Mouse (Mus musculus) hindbrain, postnatal 0 days (tissue): Measurements from ENCODE around the gene Tnfrsf21. TPM values are rescaled to one million over a fixed set of nuclear protein-coding genes. Genes with fewer than 3 reads are reported as not detected.

Experiments used
- ATAC-seq: fragments of 200-750 bp; cut with Nextera tagmentation; 2 replicates; pipeline ENCODE4 v1.8.0; 2017; ENCODE audit warnings: mild to moderate bottlenecking, moderate TSS enrichment, moderate library complexity
- DNase-seq: peaks from one replicate; pipeline ENCODE4 v3.0.0-alpha.2; 2015; ENCODE audit warnings: low spot score
- H3K27ac ChIP-seq: fragments of 300-500 bp; sonication (generic); 2 replicates; pipeline ENCODE4 v1.5.1; 2014; ENCODE audit warnings: mild to moderate bottlenecking
- H3K27me3 ChIP-seq: fragments of 300-500 bp; sonication (generic); 2 replicates; pipeline ENCODE4 v1.6.1; 2014; ENCODE audit warnings: low read length, mixed read lengths; ENCODE audit not compliant: insufficient read depth
- H3K36me3 ChIP-seq: fragments of 300-500 bp; sonication (generic); 2 replicates; pipeline ENCODE4 v1.6.1; 2014; ENCODE audit warnings: low read length, mixed read lengths; ENCODE audit not compliant: insufficient read depth
- H3K4me1 ChIP-seq: fragments of 300-500 bp; sonication (generic); 2 replicates; pipeline ENCODE4 v1.6.1; 2014; ENCODE audit warnings: antibody characterized with exemption, low read length, mixed read lengths; ENCODE audit not compliant: insufficient read depth
- H3K4me2 ChIP-seq: fragments of 300-500 bp; sonication (generic); 2 replicates; pipeline ENCODE4 v1.6.1; 2014; ENCODE audit warnings: low read depth, mild to moderate bottlenecking, low read length, moderate library complexity, mixed read lengths
- H3K4me3 ChIP-seq: fragments of 300-500 bp; sonication (generic); 2 replicates; pipeline ENCODE4 v1.5.1; 2014; ENCODE audit warnings: low read length
- H3K9ac ChIP-seq: fragments of 300-500 bp; sonication (generic); replicated peaks from 2 replicates; pipeline ENCODE4 v1.6.1; 2014; ENCODE audit warnings: mild to moderate bottlenecking, low read length, moderate library complexity, mixed read lengths
- H3K9me3 ChIP-seq: fragments of 300-500 bp; sonication (generic); 2 replicates; pipeline ENCODE4 v1.6.1; 2016; ENCODE audit warnings: low read length, mixed read lengths
- CTCF ChIP-seq: IDR thresholded peaks from 2 replicates; pipeline ENCODE4 v1.5.1; 2016; ENCODE audit warnings: antibody characterized with exemption, control low read depth, low read depth
- WGBS: fragments of 180-500 bp; shearing (Covaris S2); extraction: QIAGEN DNeasy Blood & Tissue Kit; methylation state at CpG from one replicate; pipeline ENCODE4 v1.1.7; 2014; 5-methylcytosine and 5-hydroxymethylcytosine counted together
- polyA plus RNA-seq: library from polyadenylated mRNA; unstranded; fragments of >200 nt; fragmentation: Nextera tagmentation; extraction: Ambion mirVana; gene quantifications from 2 replicates; pipeline ENCODE4 v1.2.1, GENCODE M21; 2015
- total RNA-seq: library from RNA; depleted of rRNA; stranded (reverse); fragments of >200 nt; gene quantifications from 2 replicates; pipeline ENCODE4 v1.2.3, GENCODE M21; 2014

Tnfrsf21 gene
- total and polyA plus RNA-seq, 2 experiments from 2014 or later = 76.8 to 115 TPM

DNA sequence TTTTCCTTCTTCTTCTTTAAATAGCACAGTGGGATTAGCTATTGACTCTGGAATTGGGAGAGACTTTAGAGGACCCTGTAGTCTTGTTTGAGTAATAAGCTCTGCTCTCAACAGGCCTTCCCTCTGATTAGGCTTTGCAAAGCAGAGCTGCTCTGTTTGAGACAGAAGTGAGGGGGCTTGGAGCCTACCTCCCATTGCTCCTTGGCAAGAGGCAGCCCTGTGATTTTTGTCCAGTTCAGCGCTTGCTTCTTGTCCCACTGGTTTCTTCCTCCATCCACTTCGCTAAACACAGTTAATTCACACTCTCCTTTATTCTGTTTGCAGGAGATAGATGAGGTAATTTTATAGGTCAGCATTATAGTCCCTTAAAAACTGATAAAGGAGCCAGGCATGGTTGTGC lies 19.0 kb downstream of the Tnfrsf21 start:
- no peaks in the 10 kb centered on the region for H3K9me3 ChIP-seq
- no peak overlapping the region for H3K4me2 ChIP-seq
- 0 out of 2 replicates have a peak, but pooled peaks cover 8% of the 10 kb centered on the region for H3K4me1 ChIP-seq
- WGBS = 45% methylated on average over 2 of the region's 2 CpGs
- H3K27ac ChIP-seq = peak overlapping the region; percentile 36; the same call in 1 of the 2 replicates
- no peak overlapping the region for H3K9ac ChIP-seq
- no peaks in the 10 kb centered on the region for H3K27me3 ChIP-seq
- no peak for TF ChIP-seq CTCF
- peaks cover 20% of the 10 kb centered on the region for H3K36me3 ChIP-seq
- DNase-seq = peak; percentile 15
- no peak overlapping the region for H3K4me3 ChIP-seq
- ATAC-seq = peak; percentile 33; the same call in 1 of the 2 replicates

DNA sequence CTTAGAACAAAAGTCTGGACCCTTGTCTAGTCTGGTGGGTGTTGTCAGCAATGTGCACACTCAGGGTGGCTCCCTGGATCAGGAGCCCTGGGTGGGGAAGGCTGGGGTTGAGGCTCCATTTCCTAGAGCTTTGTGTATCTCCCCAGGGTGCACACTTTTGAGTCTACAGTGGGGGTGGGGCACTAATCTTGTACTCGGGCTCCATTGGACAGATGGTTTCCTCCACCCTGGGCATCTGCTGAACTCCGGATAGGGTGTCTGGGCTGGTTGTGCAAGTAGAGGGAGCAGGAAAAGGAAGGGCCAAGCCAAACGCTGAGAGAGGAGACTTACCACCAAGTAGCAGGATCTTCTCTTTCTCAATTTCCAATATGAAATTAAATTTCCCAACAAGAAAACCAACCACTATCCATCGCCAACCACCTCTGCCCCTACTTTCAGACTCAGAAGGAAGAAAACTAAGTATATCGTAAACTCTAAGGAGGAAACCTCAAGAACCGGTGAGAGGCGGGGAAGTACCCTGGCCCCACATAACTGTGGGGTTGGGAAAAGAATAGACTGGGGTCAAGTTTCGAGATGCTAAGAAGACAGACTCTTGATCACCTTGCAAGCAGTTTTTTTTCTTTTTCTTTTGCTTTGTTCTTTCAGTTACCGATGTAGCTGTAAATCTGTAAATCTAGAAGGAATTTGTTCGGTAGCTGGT lies 19.9 kb downstream of the Tnfrsf21 start:
- Histone ChIP-seq H3K36me3 (peaks cover 22% of the 10 kb centered on the region), H3K4me1 (0 out of 2 replicates have a peak, but pooled peaks cover 8% of the 10 kb centered on the region), H3K4me3 (no peak overlapping the region), H3K27ac (peak overlapping the region; percentile 36; the same call in 1 of the 2 replicates), H3K9me3 (no peaks in the 10 kb centered on the region), H3K4me2 (no peak overlapping the region), H3K27me3 (no peaks in the 10 kb centered on the region), H3K9ac (no peak overlapping the region)
- WGBS = 79% methylated on average over 10 of the region's 10 CpGs
- ATAC-seq = peak; percentile 46; the same call in 1 of the 2 replicates
- TF ChIP-seq CTCF = no peak
- DNase-seq = peak; percentile 20

DNA sequence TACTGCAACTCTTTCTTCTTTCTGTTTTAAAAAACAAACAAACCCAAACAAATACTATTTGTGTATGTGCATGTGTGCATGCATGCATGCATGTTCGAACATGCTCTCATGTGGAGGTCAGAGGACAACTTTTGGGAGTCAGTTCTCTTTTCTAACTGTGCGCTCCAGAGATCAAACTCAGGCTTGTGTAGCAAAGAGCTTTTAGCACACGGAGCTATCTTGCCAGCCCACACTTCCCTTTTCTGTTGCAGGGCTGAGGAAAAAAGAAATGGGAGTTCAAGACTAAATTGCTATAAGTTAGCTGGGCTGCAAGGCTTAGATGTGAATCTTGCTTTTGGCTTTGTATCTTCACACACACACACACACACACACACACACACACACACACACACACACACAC lies 24.2 kb downstream of the Tnfrsf21 start:
- no peak for TF ChIP-seq CTCF
- H3K4me2 ChIP-seq = no peak overlapping the region
- peaks cover 36% of the 10 kb centered on the region for H3K36me3 ChIP-seq
- H3K9me3 ChIP-seq = no peaks in the 10 kb centered on the region
- 78% methylated on average over 3 of the region's 3 CpGs for WGBS
- H3K4me1 ChIP-seq = no peaks in the 10 kb centered on the region
- ATAC-seq = no peak
- H3K27ac ChIP-seq = no peak overlapping the region
- H3K4me3 ChIP-seq = no peak overlapping the region
- DNase-seq = no peak
- no peaks in the 10 kb centered on the region for H3K27me3 ChIP-seq
- no peak overlapping the region for H3K9ac ChIP-seq

DNA sequence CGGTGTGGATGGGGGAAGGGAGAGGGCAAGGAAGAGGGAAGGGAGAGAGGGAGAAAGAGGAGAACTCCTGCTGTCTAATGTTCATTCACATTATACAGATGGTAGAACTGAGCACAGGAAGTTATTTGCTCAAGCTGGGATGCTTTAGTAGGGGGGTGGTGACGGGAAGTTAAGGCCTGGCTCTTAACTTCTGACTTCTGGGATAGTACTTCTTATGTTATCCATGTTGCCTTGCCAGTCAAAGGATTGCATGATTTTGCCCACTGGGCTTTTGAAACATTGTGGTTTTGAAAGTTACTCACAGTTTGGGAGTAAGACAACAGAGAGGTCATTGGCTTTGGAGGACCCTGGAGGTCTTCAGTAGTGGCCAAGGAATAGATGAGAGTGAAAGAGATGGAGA lies 34.3 kb downstream of the Tnfrsf21 start:
- Histone ChIP-seq H3K9ac (no peak overlapping the region), H3K36me3 (0 out of 2 replicates have a peak, but pooled peaks cover 4% of the 10 kb centered on the region), H3K27ac (no peak overlapping the region), H3K4me3 (no peak overlapping the region), H3K4me2 (no peak overlapping the region), H3K4me1 (no peaks in the 10 kb centered on the region), H3K9me3 (no peaks in the 10 kb centered on the region), H3K27me3 (no peaks in the 10 kb centered on the region)
- no peak for TF ChIP-seq CTCF
- WGBS = 91% methylated on average over 2 of the region's 2 CpGs
- no peak for DNase-seq
- ATAC-seq = no peak

DNA sequence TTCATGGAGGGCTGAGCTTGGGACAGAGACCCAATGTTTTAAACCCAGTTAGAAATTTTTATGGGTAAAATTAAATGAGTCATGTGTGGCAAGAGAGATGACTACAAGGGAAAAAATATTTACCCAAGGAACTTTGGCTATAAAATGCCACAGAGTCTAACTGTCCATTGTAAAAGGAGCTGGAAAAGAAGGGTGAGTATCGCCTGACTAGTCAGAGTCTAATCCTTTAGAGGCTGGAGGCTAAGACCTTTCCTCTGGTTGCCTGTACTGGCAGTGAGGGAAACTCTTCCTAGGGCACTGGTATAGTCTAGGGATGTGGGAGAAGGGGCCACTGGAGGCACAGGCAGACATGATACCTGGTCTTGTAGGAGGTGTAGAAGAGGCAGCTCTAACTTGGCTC lies 36.4 kb downstream of the Tnfrsf21 start:
- 92% methylated on average over 1 of the region's 1 CpGs for WGBS
- DNase-seq = no peak
- Histone ChIP-seq H3K4me2 (no peak overlapping the region), H3K9me3 (no peaks in the 10 kb centered on the region), H3K27me3 (no peaks in the 10 kb centered on the region), H3K36me3 (0 out of 2 replicates have a peak, but pooled peaks cover 4% of the 10 kb centered on the region), H3K4me1 (no peaks in the 10 kb centered on the region), H3K27ac (no peak overlapping the region), H3K4me3 (no peak overlapping the region), H3K9ac (no peak overlapping the region)
- no peak for TF ChIP-seq CTCF
- ATAC-seq = no peak

DNA sequence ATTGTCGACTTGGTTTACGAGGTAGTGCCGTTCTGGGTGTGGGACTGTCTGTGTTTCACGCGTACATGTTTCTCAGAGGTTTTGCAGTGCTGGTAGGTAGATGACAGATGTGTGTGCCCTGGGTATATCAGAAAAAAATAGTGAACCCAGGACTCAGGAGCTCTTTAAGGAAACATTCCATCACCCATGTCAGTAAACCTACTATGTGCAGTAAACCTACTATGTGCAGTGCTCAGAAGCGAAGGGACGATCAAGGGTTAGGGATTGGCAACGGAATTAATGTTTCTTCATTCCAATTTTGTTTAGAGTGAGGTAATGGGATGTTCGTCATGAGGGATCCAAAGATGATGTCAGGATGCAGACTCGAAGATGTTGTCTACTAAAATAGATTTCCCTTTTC lies 37.6 kb downstream of the Tnfrsf21 start:
- Histone ChIP-seq H3K4me1 (no peaks in the 10 kb centered on the region), H3K27ac (no peak overlapping the region), H3K4me3 (no peak overlapping the region), H3K36me3 (0 out of 2 replicates have a peak, but pooled peaks cover 4% of the 10 kb centered on the region), H3K9ac (no peak overlapping the region), H3K4me2 (no peak overlapping the region), H3K27me3 (no peaks in the 10 kb centered on the region), H3K9me3 (no peaks in the 10 kb centered on the region)
- WGBS = 97% methylated on average over 10 of the region's 10 CpGs
- TF ChIP-seq CTCF = no peak
- no peak for ATAC-seq
- DNase-seq = no peak

DNA sequence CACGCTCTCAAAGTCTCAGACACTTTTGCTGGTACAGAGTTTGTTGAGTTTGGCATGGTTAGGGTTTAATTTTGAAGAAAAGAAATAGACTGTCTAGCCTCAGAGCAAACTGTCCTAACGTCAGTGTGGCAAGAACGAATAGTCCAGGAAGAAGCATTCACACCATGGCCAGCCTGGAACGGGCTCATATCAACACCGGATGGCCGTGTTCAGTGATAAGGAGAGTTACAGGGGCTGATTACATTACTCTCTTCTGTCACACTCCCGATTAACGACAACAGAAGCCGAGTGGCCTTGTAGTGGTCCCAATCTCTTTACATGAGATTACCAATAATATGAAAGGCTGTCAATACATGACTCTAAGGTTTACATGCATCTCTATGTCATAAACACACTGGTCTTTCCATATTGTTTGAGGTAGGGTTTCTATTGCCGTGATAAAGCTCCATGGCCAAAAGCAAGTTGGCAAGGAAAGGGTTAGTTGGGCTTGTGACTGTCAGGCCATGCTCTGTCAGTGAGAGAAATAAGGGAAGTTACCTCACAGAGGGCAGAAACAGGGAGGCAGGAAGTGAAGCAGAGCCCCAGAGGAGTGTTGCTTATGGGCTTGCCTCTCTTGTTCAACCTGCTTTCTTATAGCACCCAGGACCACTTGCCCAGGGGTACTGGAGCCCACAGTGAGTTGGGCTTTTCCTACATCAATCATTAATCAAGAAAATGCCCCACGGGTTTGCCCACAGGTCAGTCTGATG lies 42.1 kb downstream of the Tnfrsf21 start:
- Histone ChIP-seq H3K9me3 (no peaks in the 10 kb centered on the region), H3K4me2 (no peak overlapping the region), H3K27me3 (no peaks in the 10 kb centered on the region), H3K27ac (no peak overlapping the region), H3K4me3 (no peak overlapping the region), H3K36me3 (no peaks in the 10 kb centered on the region), H3K4me1 (no peaks in the 10 kb centered on the region), H3K9ac (no peak overlapping the region)
- ATAC-seq (no peak), DNase-seq (no peak)
- 91% methylated on average over 11 of the region's 11 CpGs for WGBS
- no peak for TF ChIP-seq CTCF
